Mouse (Mus musculus) embryonic facial prominence, embryonic 14.5 days (tissue): Measurements from ENCODE around the gene Mafk. TPM values are rescaled to one million over a fixed set of nuclear protein-coding genes. Genes with fewer than 3 reads are reported as not detected.

ENCODE experiments used
- microRNA-seq: library from miRNA; unstranded; fragments of <30 nt; microRNA quantifications from one replicate; pipeline ENCODE4, GENCODE M21; 2016; ENCODE audit warnings: borderline number of aligned reads
- polyA plus RNA-seq: library from polyadenylated mRNA; unstranded; fragments of >200 nt; fragmentation: Nextera tagmentation; extraction: Ambion mirVana; gene quantifications from 2 replicates; pipeline ENCODE4 v1.2.1, GENCODE M21; 2014

The Mafk gene
- polyA plus RNA-seq, 1 experiment from 2014 or later, result 7.1 TPM

Small RNA genes lying within 50 kb of the gene (microRNA-seq; reads per million reads assigned to microRNA genes)
- gene Mir7037, result 0.50 reads per million

Other genes with a start within 250 kb of the Mafk start
- gene Uncx, start 248.0 kb upstream of the Mafk start, polyA plus RNA-seq, result 2.5 and 2.9 TPM in 2 replicates
- gene Micall2, start 55.2 kb upstream of the Mafk start, polyA plus RNA-seq, result 5.5 and 5.8 TPM in 2 replicates
- 28.0 and 31.9 TPM in 2 replicates for gene Ints1, start 15.8 kb upstream of the Mafk start, polyA plus RNA-seq
- gene Tmem184a, start 28.4 kb downstream of the Mafk start, polyA plus RNA-seq, result 4.3 and 5.5 TPM in 2 replicates
- gene Gm26938, start 34.9 kb downstream of the Mafk start, polyA plus RNA-seq, result not detected in 2 replicates
- 61.2 and 61.8 TPM in 2 replicates for gene Psmg3, start 35.4 kb downstream of the Mafk start, polyA plus RNA-seq
- 1.3 TPM in 2 replicates for gene Elfn1, start 116.4 kb downstream of the Mafk start, polyA plus RNA-seq